Mouse (Mus musculus): Measurements from ENCODE around the gene Meltf.

DNA sequence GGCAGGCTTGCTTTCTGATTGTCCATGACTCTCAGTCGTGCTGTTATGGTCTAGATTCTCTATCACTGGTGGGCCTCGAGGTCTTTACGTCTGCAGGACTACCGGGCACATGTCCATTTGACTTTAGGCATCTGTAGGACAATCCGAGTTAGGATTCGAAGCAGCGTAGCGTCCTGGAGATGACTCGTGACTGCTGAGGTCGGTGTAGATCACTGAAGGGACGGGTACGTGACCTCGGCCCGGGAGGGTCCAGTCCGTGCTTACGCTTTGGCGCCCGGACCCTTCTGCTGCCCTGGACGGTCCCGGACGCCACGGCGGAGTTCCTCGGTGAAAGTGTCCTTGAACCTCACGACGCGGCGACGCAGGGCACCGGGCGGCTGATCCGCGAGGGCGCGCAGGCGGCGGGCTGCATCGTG, 69.3 kb downstream of the Meltf start:
- TF ChIP-seq POLR2A (IDR thresholded peaks at IDR 0.05; ENCODE audit: control insufficient read depth in 1 of 2, insufficient read depth in 1 of 2, low read depth in 1 of 2, low read length in 2 of 2, poor library complexity in 1 of 2) (no peak), MYC (IDR thresholded peaks at IDR 0.05; ENCODE audit: low read depth, low read length) (no peak), MXI1 (IDR thresholded peaks at IDR 0.05; ENCODE audit: low read depth, low read length) (no peak), RAD21 (IDR thresholded peaks at IDR 0.05; ENCODE audit: low read depth, low read length) (no peak), GABPA (IDR thresholded peaks at IDR 0.05; ENCODE audit: low read depth, low read length) (no peak)
